ENCODE assay signal across 12 mouse cellular contexts in genomic region chr1:77531934-77532575, GRCm38 (mm10). TPM values are rescaled to one million over a fixed set of nuclear protein-coding genes. Genes with fewer than 3 reads are reported as not detected.
DNase-seq lines count a peak whose midpoint lies in the region; ATAC-seq and TF ChIP-seq lines count a peak whose summit lies in the region.
"Had no signal": no experiment of that assay in that cellular context is flagged by ENCODE, and none has a peak within 500 bp of the region (broad histone marks: within the 10 kb centered on the region; RNA-seq: fewer than 3 reads in every experiment).

No protein-coding gene starts in this region.

- no peak overlapping the region for H3K4me3 ChIP-seq in lung, embryonic 15.5 days
- no peak overlapping the region for H3K4me3 ChIP-seq in forebrain, embryonic 16.5 days (replicated peaks; ENCODE audit: low read length)
- H3K4me3 ChIP-seq in midbrain, embryonic 16.5 days (ENCODE audit: low read depth, low read length): no peak overlapping the region
- H3K4me3 ChIP-seq: heart, embryonic 12.5 days had no signal

- no peaks in the 10 kb centered on the region for H3K9me3 ChIP-seq in lung, embryonic 15.5 days
- H3K9me3 ChIP-seq in forebrain, embryonic 16.5 days (ENCODE audit: control insufficient read depth, low read length): no peaks in the 10 kb centered on the region
- H3K9me3 ChIP-seq in midbrain, embryonic 16.5 days (replicated peaks; ENCODE audit: control insufficient read depth, low read length, poor library complexity, severe bottlenecking): no peaks in the 10 kb centered on the region
- H3K9me3 ChIP-seq: heart, embryonic 12.5 days had no signal

- no peak for TF ChIP-seq POLR2A in brain, embryonic 14.5 days (IDR thresholded peaks at IDR 0.05; ENCODE audit: borderline replicate concordance, extremely low read depth, insufficient read depth, insufficient read length, poor library complexity, severe bottlenecking)

- no peak for DNase-seq in lung, postnatal 10 days
- peak; percentile 94 for DNase-seq in brain, embryonic 14.5 days (ENCODE audit: low read depth)
- no peak for DNase-seq in spleen, adult 18-20 months
- DNase-seq: adrenal gland, postnatal 14 days; gastrocnemius, postnatal 25 days; kidney, postnatal 14 days; liver, postnatal 0 days had no signal

- H3K4me1 ChIP-seq in lung, embryonic 15.5 days: peaks cover 7% of the 10 kb centered on the region; the same call in 1 of the 2 replicates
- peaks cover 16% of the 10 kb centered on the region for H3K4me1 ChIP-seq in forebrain, embryonic 16.5 days (replicated peaks; ENCODE audit: control insufficient read depth, insufficient read depth, low read length)
- peaks cover 4% of the 10 kb centered on the region; the same call in 1 of the 2 replicates for H3K4me1 ChIP-seq in midbrain, embryonic 16.5 days (ENCODE audit: control insufficient read depth, insufficient read depth, low read length)
- H3K4me1 ChIP-seq: heart, embryonic 12.5 days had no signal

- WGBS in lung, embryonic 15.5 days: 47% methylated on average over 5 of the region's 5 CpGs
- WGBS in forebrain, embryonic 16.5 days: 6% methylated on average over 5 of the region's 5 CpGs
- 42% methylated on average over 5 of the region's 5 CpGs for WGBS in midbrain, embryonic 16.5 days

- no peaks in the 10 kb centered on the region for H3K27me3 ChIP-seq in lung, embryonic 15.5 days
- no peaks in the 10 kb centered on the region for H3K27me3 ChIP-seq in forebrain, embryonic 16.5 days (replicated peaks; ENCODE audit: control insufficient read depth, insufficient read depth, low read length)
- H3K27me3 ChIP-seq in midbrain, embryonic 16.5 days (ENCODE audit: control insufficient read depth, insufficient read depth, low read depth, low read length): no peaks in the 10 kb centered on the region
- H3K27me3 ChIP-seq: heart, embryonic 12.5 days had no signal

- ATAC-seq in lung, embryonic 15.5 days (ENCODE audit: borderline replicate concordance, extremely low read depth, low FRiP score, low TSS enrichment): no peak
- peak; percentile 88 for ATAC-seq in forebrain, embryonic 16.5 days
- peak; percentile 86 for ATAC-seq in midbrain, embryonic 16.5 days
- no peak for ATAC-seq in granulocyte monocyte progenitor cell, adult 5-6 weeks (replicated peaks; ENCODE audit: poor library complexity, severe bottlenecking)
- ATAC-seq: liver, postnatal 0 days had no signal

- no peak overlapping the region for H3K9ac ChIP-seq in lung, embryonic 15.5 days
- H3K9ac ChIP-seq in forebrain, embryonic 16.5 days (replicated peaks; ENCODE audit: low read depth, low read length): no peak overlapping the region
- no peak overlapping the region for H3K9ac ChIP-seq in midbrain, embryonic 16.5 days (ENCODE audit: low read depth, low read length)
- H3K9ac ChIP-seq: heart, embryonic 12.5 days; liver, postnatal 0 days had no signal

- TF ChIP-seq CTCF in brain, embryonic 14.5 days (IDR thresholded peaks at IDR 0.05; ENCODE audit: borderline replicate concordance, extremely low read depth, insufficient read depth, insufficient read length): no peak

- peak overlapping the region; percentile 22 for H3K27ac ChIP-seq in lung, embryonic 15.5 days
- peak overlapping the region; percentile 76 for H3K27ac ChIP-seq in forebrain, embryonic 16.5 days (ENCODE audit: low read length)
- no peak overlapping the region for H3K27ac ChIP-seq in midbrain, embryonic 16.5 days (ENCODE audit: low read length)

- no peak overlapping the region for H3K4me2 ChIP-seq in lung, embryonic 15.5 days
- H3K4me2 ChIP-seq in forebrain, embryonic 16.5 days (ENCODE audit: low read length): peak overlapping the region; percentile 33
- no peak overlapping the region for H3K4me2 ChIP-seq in midbrain, embryonic 16.5 days (ENCODE audit: low read length)
- H3K4me2 ChIP-seq: heart, embryonic 12.5 days had no signal

- no peaks in the 10 kb centered on the region for H3K36me3 ChIP-seq in lung, embryonic 15.5 days
- H3K36me3 ChIP-seq in forebrain, embryonic 16.5 days (ENCODE audit: control insufficient read depth, insufficient read depth): no peaks in the 10 kb centered on the region
- no peaks in the 10 kb centered on the region for H3K36me3 ChIP-seq in midbrain, embryonic 16.5 days (ENCODE audit: control insufficient read depth, insufficient read depth, low read length)
- H3K36me3 ChIP-seq: heart, embryonic 12.5 days had no signal

RNA-seq across cellular contexts. Expression of gene Epha4, which starts 17.2 kb away (rescaled TPM):
- 14.2 and 16.9 TPM in 2 replicates for polyA plus RNA-seq in lung, embryonic 15.5 days (2015; fragmentation: Nextera tagmentation; extraction: Ambion mirVana)
- 56.5 and 61.0 TPM in 2 replicates for polyA plus RNA-seq in brain, embryonic 14.5 days (2012; rRNA removed)
- polyA plus RNA-seq in forebrain, embryonic 16.5 days (2015; fragmentation: Nextera tagmentation; extraction: Ambion mirVana): 76.4 and 89.5 TPM in 2 replicates
- 30.4 and 36.8 TPM in 2 replicates for polyA plus RNA-seq in midbrain, embryonic 16.5 days (2015; fragmentation: Nextera tagmentation; extraction: Ambion mirVana)
- total RNA-seq in granulocyte monocyte progenitor cell, adult 5-6 weeks (2014; fragmentation: Nextera tagmentation): not detected in 2 replicates
- 0.31 TPM in 1 of 2 replicates, not detected in the other for total RNA-seq in granulocyte monocyte progenitor cell, adult 5-6 weeks (2017)

Comparison
In these comparisons a context has a peak if more than half of its experiments do, and no peak if none do; other contexts are left out.
1. ATAC-seq: peak in forebrain, embryonic 16.5 days (single experiment) and midbrain, embryonic 16.5 days (single experiment); none in lung, embryonic 15.5 days (single experiment) and granulocyte monocyte progenitor cell, adult 5-6 weeks (single experiment).